Mouse (Mus musculus) ES-Bruce4 (cell line): Measurements from ENCODE around the gene Ccdc80. TPM values are rescaled to one million over a fixed set of nuclear protein-coding genes. Genes with fewer than 3 reads are reported as not detected.

Experiments
- H3K27ac ChIP-seq: 2 replicates; pipeline ENCODE4 v1.5.1; 2012; ENCODE audit warnings: low read length, inconsistent platforms; ENCODE audit not compliant: insufficient read depth
- H3K27me3 ChIP-seq: 2 replicates; pipeline ENCODE4 v1.6.1; 2012; ENCODE audit warnings: mild to moderate bottlenecking, low read length, inconsistent platforms; ENCODE audit not compliant: control insufficient read depth, poor library complexity, insufficient read depth, severe bottlenecking
- H3K36me3 ChIP-seq: 2 replicates; pipeline ENCODE4 v1.6.1; 2012; ENCODE audit warnings: inconsistent platforms, mild to moderate bottlenecking, low read length, moderate library complexity; ENCODE audit not compliant: control insufficient read depth, poor library complexity, insufficient read depth, severe bottlenecking
- H3K4me1 ChIP-seq: one replicate; pipeline ENCODE4 v1.8.1; 2011; ENCODE audit warnings: low read length; ENCODE audit not compliant: control insufficient read depth, insufficient read depth
- H3K4me3 ChIP-seq: 2 replicates; pipeline ENCODE4 v1.5.1; 2011; ENCODE audit warnings: low read depth, mild to moderate bottlenecking, low read length
- H3K9ac ChIP-seq: 2 replicates; pipeline ENCODE4 v1.6.1; 2012; ENCODE audit warnings: low read depth, mild to moderate bottlenecking, inconsistent platforms; ENCODE audit not compliant: poor library complexity, severe bottlenecking
- H3K9me3 ChIP-seq: replicated peaks from 2 replicates; pipeline ENCODE4 v1.6.1; 2012; ENCODE audit warnings: mild to moderate bottlenecking, low read length, inconsistent platforms; ENCODE audit not compliant: control insufficient read depth, poor library complexity, insufficient read depth, severe bottlenecking
- CTCF ChIP-seq: IDR thresholded peaks from one replicate; pipeline ENCODE4 v1.8.1; 2011; ENCODE audit warnings: low read depth, low read length
- EP300 ChIP-seq: IDR thresholded peaks from 2 replicates; pipeline ENCODE4 v1.6.1; 2011; ENCODE audit warnings: low read depth, low read length; ENCODE audit not compliant: insufficient read depth
- POLR2A ChIP-seq: IDR thresholded peaks from one replicate; pipeline ENCODE4 v1.8.1; 2011; ENCODE audit warnings: low read length; ENCODE audit not compliant: insufficient read depth
- polyA plus RNA-seq: library from polyadenylated mRNA; stranded (reverse); fragments of >200 nt; gene quantifications from 2 replicates; pipeline ENCODE4 v1.2.4, GENCODE M21; 2011; ENCODE audit warnings: low read depth; ENCODE audit not compliant: missing spikeins, insufficient read depth, insufficient read length

The Ccdc80 gene
- polyA plus RNA-seq, 1 experiment = 11.3 TPM

DNA sequence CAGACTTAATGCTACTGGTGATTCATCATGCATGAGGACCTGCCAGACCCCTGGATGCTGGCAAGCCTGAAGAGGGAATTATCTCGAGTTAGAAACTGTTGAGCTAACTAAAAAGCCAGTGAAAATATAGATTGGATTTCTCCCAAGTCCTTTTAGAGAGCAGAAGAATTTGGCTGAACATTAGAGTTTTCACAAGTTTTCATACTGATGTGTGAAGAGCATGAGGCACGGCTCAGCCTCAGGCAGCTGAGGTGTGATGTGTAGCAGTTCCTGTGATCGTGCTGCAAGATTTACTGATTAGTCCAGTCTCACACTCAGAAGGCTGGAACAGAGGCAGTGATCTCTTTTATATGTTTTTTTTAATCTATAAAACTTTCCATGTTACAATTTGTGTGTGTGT, 11.8 kb downstream of the Ccdc80 start:
- Histone ChIP-seq H3K9me3 (no peaks in the 10 kb centered on the region), H3K27me3 (no peaks in the 10 kb centered on the region), H3K4me3 (no peak overlapping the region), H3K9ac (no peak overlapping the region), H3K36me3 (no peaks in the 10 kb centered on the region), H3K27ac (no peak overlapping the region), H3K4me1 (no peaks in the 10 kb centered on the region)
- no peak for TF ChIP-seq POLR2A
- no peak for TF ChIP-seq EP300
- no peak for TF ChIP-seq CTCF

DNA sequence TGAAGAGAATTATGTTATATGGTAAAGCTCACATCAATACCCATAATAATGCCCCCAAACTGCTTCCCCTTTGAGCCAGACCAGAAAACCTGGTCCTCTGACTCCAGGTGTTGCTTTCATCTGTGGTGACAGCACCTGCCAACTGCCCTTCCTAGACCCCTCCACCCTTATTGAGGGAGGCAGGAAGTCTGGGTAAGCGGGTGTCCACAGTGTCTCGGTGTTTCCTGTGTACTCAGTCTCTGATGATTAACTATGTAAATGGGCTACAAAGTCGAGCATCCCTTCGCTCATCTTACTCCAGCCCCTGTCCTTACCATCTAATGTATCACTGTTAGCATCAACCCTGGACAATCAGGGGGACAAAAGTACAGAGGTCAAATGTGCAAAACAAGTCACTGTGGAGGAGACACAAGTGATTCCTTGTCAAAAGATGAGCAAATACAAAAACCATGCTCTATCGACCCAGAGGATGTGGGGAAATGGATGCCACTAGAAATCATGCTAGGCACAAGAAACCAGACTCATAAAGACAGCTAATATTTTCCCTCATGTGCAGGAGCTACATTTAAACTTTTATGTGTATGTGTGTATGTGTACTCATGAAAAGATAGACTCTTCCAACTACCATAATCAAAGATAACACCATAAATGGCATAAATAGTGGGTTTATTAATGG, 15.1 kb downstream of the Ccdc80 start:
- no peaks in the 10 kb centered on the region for H3K9me3 ChIP-seq
- no peaks in the 10 kb centered on the region for H3K27me3 ChIP-seq
- no peaks in the 10 kb centered on the region for H3K36me3 ChIP-seq
- H3K4me3 ChIP-seq = no peak overlapping the region
- H3K4me1 ChIP-seq = no peaks in the 10 kb centered on the region
- no peak overlapping the region for H3K9ac ChIP-seq
- TF ChIP-seq EP300 (no peak), POLR2A (no peak), CTCF (no peak)
- H3K27ac ChIP-seq = no peak overlapping the region

DNA sequence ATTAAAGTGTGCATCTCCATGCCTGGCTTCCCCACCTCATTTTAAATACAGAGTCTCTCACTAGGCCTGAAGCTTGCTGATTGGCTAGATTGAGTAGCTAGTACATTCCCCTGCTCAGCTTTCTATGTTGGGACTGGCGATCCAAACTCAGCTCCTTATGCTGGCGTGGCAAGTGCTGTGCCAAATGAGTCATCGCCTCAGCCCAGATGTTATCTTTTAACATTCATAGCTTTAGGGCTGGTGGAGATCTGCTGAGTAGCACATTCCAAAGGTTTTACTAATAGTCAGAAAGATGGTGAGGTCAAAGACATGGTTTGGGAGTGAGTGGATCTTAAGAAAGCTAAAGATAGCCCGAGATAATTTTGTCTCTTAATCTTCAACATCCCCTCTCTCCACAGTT, 17.3 kb downstream of the Ccdc80 start:
- no peaks in the 10 kb centered on the region for H3K27me3 ChIP-seq
- no peak overlapping the region for H3K4me3 ChIP-seq
- no peak overlapping the region for H3K27ac ChIP-seq
- H3K9ac ChIP-seq = no peak overlapping the region
- TF ChIP-seq POLR2A = no peak
- TF ChIP-seq EP300 = no peak
- TF ChIP-seq CTCF = no peak
- no peaks in the 10 kb centered on the region for H3K4me1 ChIP-seq
- no peaks in the 10 kb centered on the region for H3K36me3 ChIP-seq
- H3K9me3 ChIP-seq = no peaks in the 10 kb centered on the region

DNA sequence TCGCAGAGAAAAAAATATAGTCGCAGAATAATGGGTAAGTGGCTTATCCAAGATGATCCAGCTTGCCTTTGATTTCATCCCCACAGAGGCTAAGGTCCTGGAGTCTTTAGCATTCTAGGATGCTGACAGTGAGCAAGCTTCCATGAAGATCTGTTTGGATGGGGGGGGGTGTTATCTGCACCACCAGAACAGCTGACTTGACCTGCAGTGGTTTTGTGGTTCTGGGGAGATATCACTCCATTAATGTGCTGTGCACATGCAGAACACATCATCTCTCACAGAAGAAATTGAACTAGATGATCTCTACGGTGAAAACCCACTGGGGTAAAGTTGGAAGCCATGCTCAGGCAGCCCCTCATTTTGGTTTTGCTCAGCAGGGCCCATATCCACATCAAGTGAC, 24.0 kb downstream of the Ccdc80 start:
- no peak for TF ChIP-seq EP300
- TF ChIP-seq POLR2A = no peak
- TF ChIP-seq CTCF = no peak
- H3K9me3 ChIP-seq = no peaks in the 10 kb centered on the region
- no peak overlapping the region for H3K27ac ChIP-seq
- no peaks in the 10 kb centered on the region for H3K4me1 ChIP-seq
- H3K27me3 ChIP-seq = no peaks in the 10 kb centered on the region; the same call in 1 of the 2 replicates
- no peak overlapping the region for H3K9ac ChIP-seq
- H3K36me3 ChIP-seq = no peaks in the 10 kb centered on the region
- no peak overlapping the region for H3K4me3 ChIP-seq

DNA sequence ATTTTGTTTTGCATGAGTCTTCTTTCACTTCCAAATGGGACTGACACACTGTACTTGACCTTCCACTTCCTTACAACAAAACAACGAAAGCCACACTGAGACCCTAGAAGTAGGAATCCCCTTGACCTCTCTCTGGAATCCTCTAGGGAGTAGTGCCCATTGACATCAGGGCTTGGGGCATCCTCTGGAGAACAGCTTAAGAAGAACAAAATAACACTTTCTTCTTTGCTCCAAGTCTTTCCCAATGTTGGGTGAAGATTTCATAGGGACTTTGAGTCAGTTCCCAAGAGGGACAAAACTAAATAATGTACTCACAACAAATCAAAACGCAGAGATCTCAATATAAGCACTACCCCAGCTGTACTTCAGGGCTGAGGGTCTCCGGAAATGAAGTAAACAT, 25.6 kb downstream of the Ccdc80 start:
- no peaks in the 10 kb centered on the region for H3K9me3 ChIP-seq

DNA sequence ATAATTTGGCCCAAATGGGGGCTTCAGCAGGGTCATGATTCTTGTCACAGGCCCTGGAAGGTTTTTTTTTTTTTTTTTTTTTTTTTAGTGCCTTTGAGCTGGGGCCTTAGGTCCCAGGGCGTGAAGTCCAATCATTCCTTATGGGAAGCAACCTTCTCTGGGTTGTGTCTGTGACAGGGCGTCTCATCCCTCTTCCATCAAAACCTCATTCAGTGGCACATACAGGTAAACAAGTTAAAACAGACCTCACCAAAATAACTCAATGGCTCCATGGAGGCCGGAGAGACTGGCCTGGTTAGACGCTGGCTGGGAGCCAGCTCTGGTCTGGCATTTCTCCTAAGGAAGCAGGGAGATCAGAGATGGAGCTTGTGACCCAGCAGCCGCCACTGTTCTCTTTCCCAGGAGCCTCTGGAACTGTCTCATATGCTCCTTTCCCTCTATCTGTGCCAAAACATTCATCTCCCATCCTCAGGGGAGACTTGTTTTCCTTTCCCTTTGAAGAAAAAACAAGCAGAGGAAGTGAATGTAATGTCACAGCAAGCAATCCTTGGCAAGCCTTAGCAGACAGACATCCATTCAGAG, 27.7 kb downstream of the Ccdc80 start:
- no peak overlapping the region for H3K9ac ChIP-seq
- no peaks in the 10 kb centered on the region for H3K36me3 ChIP-seq
- H3K27ac ChIP-seq = no peak overlapping the region
- no peak overlapping the region for H3K4me3 ChIP-seq
- no peaks in the 10 kb centered on the region for H3K4me1 ChIP-seq
- TF ChIP-seq EP300 (no peak), POLR2A (no peak), CTCF (no peak)
- no peaks in the 10 kb centered on the region; the same call in 1 of the 2 replicates for H3K27me3 ChIP-seq
- H3K9me3 ChIP-seq = no peaks in the 10 kb centered on the region

More for the DNA sequence above, 25.6 kb downstream of the Ccdc80 start:
- TF ChIP-seq EP300 (no peak), CTCF (no peak), POLR2A (no peak)
- Histone ChIP-seq H3K27me3 (no peaks in the 10 kb centered on the region; the same call in 1 of the 2 replicates), H3K4me1 (no peaks in the 10 kb centered on the region), H3K36me3 (no peaks in the 10 kb centered on the region), H3K9ac (no peak overlapping the region), H3K27ac (no peak overlapping the region), H3K4me3 (no peak overlapping the region)
